20 mouse cellular contexts compared by ENCODE assay signal in genomic region chr12:70554586-70554985, GRCm38 (mm10).
DNase-seq lines count a peak whose midpoint lies in the region; TF ChIP-seq lines count a peak whose summit lies in the region.
"Had no signal": no experiment of that assay in that cellular context is flagged by ENCODE, and none has a peak within 500 bp of the region (broad histone marks: within the 10 kb centered on the region; RNA-seq: fewer than 3 reads in every experiment).

No protein-coding gene starts in this region.

- no peak for TF ChIP-seq POLR2A in brain, embryonic 14.5 days (IDR thresholded peaks at IDR 0.05; ENCODE audit: borderline replicate concordance, extremely low read depth, insufficient read depth, insufficient read length, poor library complexity, severe bottlenecking)
- no peak for TF ChIP-seq POLR2A in small intestine, adult 2 months (IDR thresholded peaks at IDR 0.05; ENCODE audit: low read depth, low read length)

- H3K27me3 ChIP-seq in C2C12 (ENCODE audit: control insufficient read depth, insufficient read depth, insufficient read length) = no peaks in the 10 kb centered on the region
- H3K27me3 ChIP-seq in small intestine, adult 2 months (ENCODE audit: control insufficient read depth, insufficient read depth, low read length) = no peaks in the 10 kb centered on the region
- H3K27me3 ChIP-seq: forebrain, embryonic 15.5 days; intestine, embryonic 15.5 days had no signal

- no peak for TF ChIP-seq CTCF in gastrocnemius, adult 2 months (IDR thresholded peaks at IDR 0.05)
- TF ChIP-seq CTCF in C2C12 (IDR thresholded peaks at IDR 0.05; ENCODE audit: control insufficient read depth, insufficient read depth, insufficient read length) = no peak
- TF ChIP-seq CTCF in brain, embryonic 14.5 days (IDR thresholded peaks at IDR 0.05; ENCODE audit: borderline replicate concordance, extremely low read depth, insufficient read depth, insufficient read length) = no peak
- TF ChIP-seq CTCF in small intestine, adult 2 months (IDR thresholded peaks at IDR 0.05; ENCODE audit: extremely low read depth, insufficient read length, insufficient replicate concordance, low read depth, low read length) = no peak

- no peaks in the 10 kb centered on the region for H3K79me3 ChIP-seq in C2C12 (ENCODE audit: low read depth)

- no peaks in the 10 kb centered on the region for H3K79me2 ChIP-seq in C2C12 (ENCODE audit: control insufficient read depth, insufficient read depth)

- WGBS in small intestine, adult 2 months = 62% methylated on average over 7 of the region's 7 CpGs

- H3ac ChIP-seq in C2C12 (ENCODE audit: control insufficient read depth, insufficient read length, low read depth) = no peak overlapping the region

- intact Hi-C loops in gastrocnemius, adult 2 months (cut with DNase I) = no loop called here

- H3K27ac ChIP-seq in gastrocnemius, adult 2 months = peak overlapping the region; percentile 60
- H3K27ac ChIP-seq in small intestine, adult 2 months (ENCODE audit: insufficient read depth, low read depth, low read length) = peak overlapping the region; percentile 52; the same call in 1 of the 2 replicates
- H3K27ac ChIP-seq: embryonic facial prominence, embryonic 10.5 days; forebrain, embryonic 10.5 days; forebrain, embryonic 15.5 days; hindbrain, embryonic 10.5 days; hindbrain, embryonic 14.5 days; intestine, embryonic 15.5 days had no signal

- no peaks in the 10 kb centered on the region for H3K4me1 ChIP-seq in small intestine, adult 2 months (ENCODE audit: control insufficient read depth, insufficient read depth, insufficient read length, low read length)
- H3K4me1 ChIP-seq: intestine, embryonic 15.5 days had no signal

- H3K36me3 ChIP-seq in C2C12 (ENCODE audit: control insufficient read depth, insufficient read depth) = no peaks in the 10 kb centered on the region
- H3K36me3 ChIP-seq in small intestine, adult 2 months (ENCODE audit: control insufficient read depth, insufficient read depth, low read length) = no peaks in the 10 kb centered on the region
- H3K36me3 ChIP-seq: embryonic facial prominence, embryonic 10.5 days; forebrain, embryonic 10.5 days; forebrain, embryonic 15.5 days; hindbrain, embryonic 10.5 days; intestine, embryonic 15.5 days had no signal

- H3K4me3 ChIP-seq in gastrocnemius, adult 2 months = no peak overlapping the region
- no peak overlapping the region for H3K4me3 ChIP-seq in C2C12 (ENCODE audit: insufficient read depth, poor library complexity, severe bottlenecking)
- H3K4me3 ChIP-seq in small intestine, adult 2 months (ENCODE audit: low read depth, low read length) = no peak overlapping the region
- H3K4me3 ChIP-seq: embryonic facial prominence, embryonic 10.5 days; erythroblast, embryonic 14.5 days; forebrain, embryonic 10.5 days; forebrain, embryonic 15.5 days; hindbrain, embryonic 10.5 days; intestine, embryonic 15.5 days had no signal

- no peak for DNase-seq in gastrocnemius, adult 2 months
- DNase-seq in gastrocnemius, postnatal 10 days = no peak
- DNase-seq in brain, embryonic 14.5 days (ENCODE audit: low read depth) = peak; percentile 26
- no peak for DNase-seq in kidney, postnatal 10 days
- no peak for DNase-seq in layer of hippocampus, adult 9-11 months
- no peak for DNase-seq in lung, postnatal 4 days
- DNase-seq: adrenal gland, postnatal 14 days; cerebellum, adult 2 months; cerebellum, postnatal 10 days; gastrocnemius, postnatal 14 days; heart, postnatal 14 days had no signal

TF ChIP-seq in C2C12, 6 proteins besides CTCF, POLR2A, EP300 and RAD21:
- TF ChIP-seq USF1 (IDR thresholded peaks at IDR 0.05; ENCODE audit: low read depth) (no peak), MYOD1 (IDR thresholded peaks at IDR 0.05; ENCODE audit: control insufficient read depth, insufficient read length, low read depth) (no peak), MYOG (IDR thresholded peaks at IDR 0.05; ENCODE audit: control insufficient read depth, extremely low read depth, insufficient read length) (no peak), CEBPB (IDR thresholded peaks at IDR 0.05; ENCODE audit: low read depth) (no peak), MAX (IDR thresholded peaks at IDR 0.05) (no peak), FOSL1 (IDR thresholded peaks at IDR 0.05; ENCODE audit: insufficient read depth, low read length, poor library complexity, severe bottlenecking) (peak; percentile 37)
